Mouse (Mus musculus): ENCODE measurements around the gene Eci1.
"Not testable (repeated sequence)": the region's sequence is repeated elsewhere in the genome, so short reads cannot be mapped to it uniquely, and the experiment has no call there.

The Eci1 gene

GRCm38 (mm10) chr17:24426471-24427169, at the start of gene Eci1:
Eci1 (plus strand) TSS chr17:24426641.
- DNase-seq (ENCODE audit: low read depth): peak; percentile 96

- peak; percentile 34 for DNase-seq (ENCODE audit: low read depth)
These were observed 47.9 kb upstream of the Eci1 start for GRCm38 (mm10) chr17:24378496-24378895.

GRCm38 (mm10) chr17:24383789-24384188, 42.7 kb upstream of the Eci1 start:
- no peak for DNase-seq (ENCODE audit: low read depth)

GRCm38 (mm10) chr17:24388711-24389110, 37.7 kb upstream of the Eci1 start:
- DNase-seq (ENCODE audit: low read depth): no peak

- peak; percentile 59 for DNase-seq (ENCODE audit: low read depth)
These were observed 36.6 kb upstream of the Eci1 start for GRCm38 (mm10) chr17:24389865-24390264.

GRCm38 (mm10) chr17:24391149-24391548, 35.3 kb upstream of the Eci1 start:
- DNase-seq (ENCODE audit: low read depth): peak; percentile 28

GRCm38 (mm10) chr17:24393527-24393926, 32.9 kb upstream of the Eci1 start:
- no peak for DNase-seq (ENCODE audit: low read depth)

- DNase-seq (ENCODE audit: low read depth): no peak
These were observed 32.0 kb upstream of the Eci1 start for GRCm38 (mm10) chr17:24394456-24394855.

GRCm38 (mm10) chr17:24402371-24402770, 24.1 kb upstream of the Eci1 start:
- no peak for DNase-seq (ENCODE audit: low read depth)

GRCm38 (mm10) chr17:24407116-24407803, 19.2 kb upstream of the Eci1 start:
- no peak for DNase-seq (ENCODE audit: low read depth)

- DNase-seq (ENCODE audit: low read depth): peak; percentile 79
These were observed 12.8 kb upstream of the Eci1 start for GRCm38 (mm10) chr17:24413557-24414211.

GRCm38 (mm10) chr17:24414230-24414976, 12.0 kb upstream of the Eci1 start, which contains the start of gene Rnps1:
Rnps1 (plus strand) TSS chr17:24414565.
- DNase-seq (ENCODE audit: low read depth): peak; percentile 100

- no peak for DNase-seq (ENCODE audit: low read depth)
These were observed 11.4 kb upstream of the Eci1 start for GRCm38 (mm10) chr17:24415011-24415410.

GRCm38 (mm10) chr17:24416051-24416652, 10.3 kb upstream of the Eci1 start:
- DNase-seq (ENCODE audit: low read depth): no peak

- DNase-seq (ENCODE audit: low read depth): no peak
These were observed 3.3 kb upstream of the Eci1 start for GRCm38 (mm10) chr17:24423114-24423513.

GRCm38 (mm10) chr17:24424489-24424888, 2.0 kb upstream of the Eci1 start:
- no peak for DNase-seq (ENCODE audit: low read depth)

- not testable (repeated sequence) for DNase-seq (ENCODE audit: low read depth)
These were observed 1.1 kb upstream of the Eci1 start for GRCm38 (mm10) chr17:24425326-24425725.

- no peak for DNase-seq (ENCODE audit: low read depth)
These were observed 536 bp upstream of the Eci1 start for GRCm38 (mm10) chr17:24425905-24426304.

GRCm38 (mm10) chr17:24427170-24427557, 723 bp downstream of the Eci1 start:
- DNase-seq (ENCODE audit: low read depth): peak; percentile 43

GRCm38 (mm10) chr17:24429201-24429983, 3.0 kb downstream of the Eci1 start:
- DNase-seq (ENCODE audit: low read depth): no peak

- DNase-seq (ENCODE audit: low read depth): peak; percentile 69
These were observed 10.6 kb downstream of the Eci1 start for GRCm38 (mm10) chr17:24437016-24437415.

All from 416B (cell line).